Mouse (Mus musculus): ENCODE results near the gene Eno1.
"Not testable (repeated sequence)": the region's sequence is repeated elsewhere in the genome, so short reads cannot be mapped to it uniquely, and the experiment has no call there.

The Eno1 gene

GRCm38 (mm10) chr4:150280459-150280858, 43.9 kb downstream of the Eno1 start:
- no peak for DNase-seq (ENCODE audit: low read depth, low spot score)

- DNase-seq (ENCODE audit: low read depth, low spot score): peak; percentile 97
Observed at GRCm38 (mm10) chr4:150281018-150281761, 44.7 kb downstream of the Eno1 start, which contains the start of gene Rere. Rere (plus strand) TSS chr4:150281646.

GRCm38 (mm10) chr4:150281891-150282630, 45.5 kb downstream of the Eno1 start:
- DNase-seq (ENCODE audit: low read depth, low spot score): peak; percentile 58

GRCm38 (mm10) chr4:150282631-150283334, 46.3 kb downstream of the Eno1 start:
- no peak for DNase-seq (ENCODE audit: low read depth, low spot score)

GRCm38 (mm10) chr4:150283335-150283638, 46.8 kb downstream of the Eno1 start:
- no peak for DNase-seq (ENCODE audit: low read depth, low spot score)

GRCm38 (mm10) chr4:150283993-150284392, 47.5 kb downstream of the Eno1 start:
- no peak for DNase-seq (ENCODE audit: low read depth, low spot score)

GRCm38 (mm10) chr4:150286980-150287379, 50.5 kb downstream of the Eno1 start:
- DNase-seq (ENCODE audit: low read depth, low spot score): no peak

GRCm38 (mm10) chr4:150287463-150287862, 50.9 kb downstream of the Eno1 start:
- DNase-seq (ENCODE audit: low read depth, low spot score): not testable (repeated sequence)

GRCm38 (mm10) chr4:150291900-150292299, 55.4 kb downstream of the Eno1 start:
- peak; percentile 57 for DNase-seq (ENCODE audit: low read depth, low spot score)

- no peak for DNase-seq (ENCODE audit: low read depth, low spot score)
Observed at GRCm38 (mm10) chr4:150294870-150295269, 58.3 kb downstream of the Eno1 start.

- DNase-seq (ENCODE audit: low read depth, low spot score): peak; percentile 84
Observed at GRCm38 (mm10) chr4:150295966-150296365, 59.4 kb downstream of the Eno1 start.
